Mouse (Mus musculus) frontal cortex, adult 2 months (tissue): ENCODE measurements at regions not wholly inside any gene's neighbourhood (a gene's known extent, or its start where the extent isn't known, plus 50 kb on each side); places are given as distances from the start of the nearest gene placed in this dataset.
A peak's percentile ranks its signal among the peaks of the same experiment; 100 is the strongest.

ENCODE experiments used
- DNase-seq, 2 experiments: peaks; one replicate each; pipeline ENCODE4 v3.0.0; 2022; ENCODE audit warnings: low spot score in 1 of 2; ENCODE audit errors: extremely low spot score in 1 of 2

GRCm38 (mm10) chr1:163650577-163651180, 74.4 kb downstream of the Mettl11b start:
- no peak for DNase-seq

DNA sequence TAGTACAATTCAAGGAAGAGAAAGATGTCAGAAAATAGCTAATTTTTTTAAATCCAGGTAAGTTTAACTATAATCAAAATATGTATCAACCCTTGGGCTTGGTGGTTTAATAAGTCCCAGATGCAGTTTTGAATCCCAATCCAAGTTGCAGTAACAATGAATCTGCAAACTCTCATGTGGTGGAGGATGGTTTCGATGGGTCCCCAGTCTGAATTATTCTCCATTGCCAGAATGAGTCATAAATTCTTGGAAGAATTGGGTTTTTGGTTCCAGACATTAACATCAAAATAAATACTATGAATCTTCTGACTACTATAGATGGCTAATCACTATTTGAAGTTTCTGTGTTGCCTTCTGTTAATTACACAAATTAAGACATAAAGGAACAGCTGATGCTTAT, 82.9 kb downstream of the Mettl11b start:
- no peak for DNase-seq

DNA sequence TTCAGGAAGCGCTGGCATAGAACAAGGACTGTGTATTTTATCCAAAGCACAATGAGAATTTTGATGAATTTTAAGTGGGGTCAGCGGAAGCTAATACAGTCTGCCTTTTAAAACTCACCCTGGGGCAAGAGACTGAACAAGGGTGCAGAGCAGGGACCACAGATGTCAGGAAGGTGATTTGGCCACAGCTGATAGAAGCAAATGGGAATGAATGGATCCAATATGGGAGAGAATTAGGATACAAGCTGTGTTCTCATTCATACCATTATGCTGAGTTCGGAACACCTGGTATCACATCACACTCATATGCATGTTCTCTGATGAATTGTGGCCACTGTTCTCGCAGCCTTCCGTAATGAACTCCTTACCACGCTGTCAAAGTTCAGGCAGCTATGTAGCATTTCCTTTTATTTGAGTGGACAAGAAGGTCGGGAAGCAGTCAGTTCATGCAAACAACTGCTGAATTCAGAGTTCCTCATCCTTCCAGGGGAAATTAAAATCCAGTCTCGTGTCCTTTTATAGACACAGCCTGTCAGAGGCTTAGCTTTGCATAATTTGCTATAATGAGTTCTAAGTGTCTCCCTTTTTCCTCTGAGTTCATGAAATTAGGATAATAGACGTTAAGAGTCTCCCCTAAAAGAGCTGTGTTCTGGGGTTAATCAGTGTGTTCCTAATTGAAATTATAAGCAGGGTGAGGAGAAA, 84.4 kb downstream of the Mettl11b start:
- DNase-seq, result no peak

DNA sequence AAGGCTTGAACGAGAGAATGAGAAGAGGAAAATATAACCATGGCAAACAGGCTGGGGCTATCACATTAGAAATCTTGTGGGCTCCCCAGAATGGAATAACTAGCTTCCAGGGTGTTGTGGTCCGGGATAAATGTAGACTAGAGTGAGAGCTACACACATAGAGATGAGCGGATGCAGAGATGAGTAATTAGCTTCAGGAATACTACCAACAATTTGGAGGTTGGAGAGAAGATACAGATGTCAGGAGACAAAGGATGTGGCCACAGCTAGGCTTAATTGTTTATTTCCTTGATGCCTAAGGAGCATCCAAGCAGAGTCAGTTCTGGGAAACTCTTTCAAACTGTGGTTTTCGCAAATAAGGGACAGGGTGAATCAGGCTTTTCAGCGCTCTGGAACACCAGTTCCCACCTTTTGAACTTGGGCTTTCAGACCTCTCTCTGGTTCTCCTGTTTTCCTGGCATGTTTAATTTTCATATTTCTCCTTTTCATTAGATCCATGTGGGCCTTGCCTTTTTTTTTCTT, 94.7 kb downstream of the Mettl11b start:
- no peak for DNase-seq

DNA sequence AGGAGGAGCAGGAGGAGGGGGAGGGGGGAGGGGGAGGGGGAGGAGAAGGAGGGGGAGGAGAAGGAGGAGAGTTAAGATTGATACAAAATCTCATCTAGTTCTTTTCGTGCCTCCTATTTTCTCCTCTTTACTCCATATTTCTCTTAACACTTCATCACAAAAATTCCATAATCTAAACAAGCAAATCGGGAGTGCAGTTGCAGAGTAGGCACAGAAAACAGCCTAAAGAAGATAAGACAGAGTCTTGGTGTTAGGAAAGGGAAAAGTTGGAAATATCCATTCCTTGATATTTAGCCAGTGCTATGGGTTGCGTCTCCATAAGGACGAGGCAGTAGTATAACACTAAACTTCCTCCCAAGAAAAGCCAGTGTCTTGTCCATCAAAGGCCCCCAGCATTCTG, 100.1 kb downstream of the Mettl11b start:
- DNase-seq, result no peak

DNA sequence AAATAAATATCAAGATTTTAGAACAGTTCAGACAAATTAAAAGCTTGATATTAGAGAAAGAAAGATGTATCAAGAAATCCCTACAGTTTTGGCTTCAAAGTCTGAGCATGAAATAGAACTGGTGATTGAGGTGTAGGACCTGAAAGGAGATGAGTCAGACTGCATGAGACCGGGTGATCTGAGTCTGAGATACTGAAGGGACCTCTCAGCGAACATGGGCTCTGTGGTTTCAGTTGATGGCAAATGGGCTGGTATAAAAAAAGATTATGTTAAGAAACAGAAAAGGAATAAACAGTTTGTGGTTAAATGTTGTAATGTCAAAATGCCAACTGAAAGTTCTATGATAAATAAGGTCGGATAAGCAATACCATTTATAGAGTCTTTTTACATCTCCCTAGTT, 103.7 kb downstream of the Mettl11b start:
- no peak for DNase-seq

GRCm38 (mm10) chr1:163619831-163620230, 105.2 kb downstream of the Mettl11b start:
- no peak for DNase-seq

DNA sequence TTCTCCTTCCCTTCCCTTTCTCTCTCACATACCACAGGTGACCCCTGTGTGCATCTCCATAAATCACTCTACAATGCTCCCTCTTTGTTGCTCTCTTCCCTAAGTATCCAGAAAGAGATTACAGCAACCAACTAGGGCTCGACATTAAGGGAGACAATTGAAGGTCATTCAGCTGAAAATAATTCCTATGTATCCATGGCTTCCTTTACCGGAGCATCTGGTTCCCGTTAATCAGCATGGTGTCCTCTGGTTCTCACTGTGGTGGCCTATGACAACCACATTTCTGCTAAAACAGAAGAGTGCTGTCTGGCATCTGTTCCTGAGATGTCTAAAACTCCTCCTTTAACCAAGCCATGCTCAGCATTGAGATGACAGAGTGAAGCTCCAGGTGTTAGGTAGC, 106.9 kb downstream of the Mettl11b start:
- no peak for DNase-seq

DNA sequence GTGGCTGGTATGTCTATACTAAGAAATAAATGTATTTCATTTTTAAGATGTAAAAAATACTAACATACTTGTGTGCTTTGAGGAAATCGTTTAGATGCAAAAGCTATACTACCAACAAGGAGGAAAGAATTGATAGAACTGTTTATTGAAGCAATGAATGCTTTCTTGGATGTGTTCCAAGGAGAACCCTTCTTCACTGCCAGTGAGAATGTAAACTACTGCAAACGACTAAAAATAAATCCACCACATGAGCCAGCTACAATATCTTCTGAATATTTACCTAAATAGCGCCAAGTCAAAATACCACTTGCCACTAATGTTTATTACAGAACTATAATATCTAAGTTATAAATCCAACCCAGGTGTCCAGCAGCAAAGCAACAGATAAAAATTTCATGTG, 108.4 kb downstream of the Mettl11b start:
- DNase-seq, result no peak

DNA sequence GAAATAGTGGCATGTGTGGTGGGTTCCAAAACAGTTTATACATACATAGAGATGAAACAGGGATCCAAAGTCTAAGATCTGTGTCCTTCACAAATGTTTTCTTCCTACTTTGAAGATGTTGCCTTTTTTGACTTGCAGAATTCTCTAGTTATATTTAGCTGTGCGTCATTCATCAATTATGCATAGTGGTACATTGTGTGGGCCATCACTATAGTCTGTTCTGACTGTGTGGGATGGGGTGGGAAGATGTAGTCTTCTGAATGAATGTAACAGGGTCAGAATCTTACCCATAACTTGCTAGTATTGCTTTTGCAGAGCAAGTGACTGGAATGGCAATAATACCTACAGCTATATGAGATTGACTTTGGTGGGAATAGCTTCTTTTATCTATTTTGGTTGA, 116.6 kb downstream of the Mettl11b start:
- DNase-seq, result peak in 1 of 2 experiments; percentile 39

DNA sequence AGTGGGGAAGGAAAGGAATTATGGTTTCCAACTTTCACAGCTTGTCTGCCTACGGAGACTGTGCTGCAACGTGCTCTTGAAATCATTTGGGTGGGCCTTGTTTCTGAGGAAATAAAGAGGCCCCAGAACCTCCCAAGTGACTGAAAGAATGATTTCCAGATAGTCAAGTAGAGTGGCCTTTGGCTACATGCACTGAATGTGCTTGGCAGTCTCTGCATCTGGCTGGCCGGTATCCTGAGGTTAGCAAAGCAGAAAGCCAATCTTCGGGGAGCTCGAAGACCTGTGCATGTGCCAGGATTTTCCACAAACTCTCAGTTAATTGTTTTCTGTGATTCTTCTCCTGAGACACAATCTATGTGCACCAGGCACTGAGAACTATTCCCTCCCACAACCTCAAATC, 117.3 kb downstream of the Mettl11b start:
- DNase-seq, result no peak

DNA sequence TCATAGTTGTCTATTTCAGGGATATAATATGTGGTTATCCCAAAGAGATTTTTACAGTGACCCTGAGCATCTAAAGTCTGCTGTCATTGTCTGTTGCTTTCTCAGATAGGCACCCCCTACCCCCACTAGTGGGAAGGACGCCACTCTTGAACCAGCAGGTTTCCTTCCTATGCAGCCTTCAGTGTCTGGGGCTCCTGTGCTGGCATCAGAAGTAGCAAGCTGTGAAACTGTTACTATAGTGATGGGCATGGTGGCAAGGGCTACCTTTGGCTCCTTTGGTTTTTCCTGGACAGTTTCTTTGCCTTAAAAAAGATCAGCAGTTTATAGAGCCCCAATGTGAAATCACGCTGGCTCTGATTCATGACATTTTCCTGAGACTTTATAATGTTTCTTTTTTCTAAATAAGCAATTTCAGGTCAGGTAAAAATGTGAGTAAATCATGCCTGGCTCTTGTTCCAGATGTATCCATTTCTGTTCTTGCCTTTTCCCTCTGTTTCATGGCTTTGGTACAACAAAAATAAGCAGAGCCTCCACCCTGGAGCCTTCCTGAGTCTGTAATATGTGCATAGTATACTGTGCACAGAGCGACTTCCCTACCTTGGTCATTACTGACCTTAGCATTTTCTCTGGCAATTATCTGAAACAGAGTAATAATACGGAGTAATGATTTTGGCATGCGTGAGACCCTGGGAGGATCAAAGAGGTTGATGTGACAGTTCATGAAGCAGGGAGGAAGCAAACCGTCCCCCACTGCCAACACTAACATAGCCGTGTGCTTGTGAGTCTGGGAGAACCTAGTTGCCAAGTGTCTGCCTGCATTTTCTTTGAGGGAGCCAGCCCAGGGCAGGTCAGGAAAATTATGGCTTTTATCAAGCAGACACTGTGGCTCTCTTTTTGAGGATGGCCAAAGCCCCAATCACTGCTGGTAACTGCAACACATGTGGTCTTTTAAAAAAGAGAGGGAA, 124.8 kb downstream of the Mettl11b start:
- no peak for DNase-seq

DNA sequence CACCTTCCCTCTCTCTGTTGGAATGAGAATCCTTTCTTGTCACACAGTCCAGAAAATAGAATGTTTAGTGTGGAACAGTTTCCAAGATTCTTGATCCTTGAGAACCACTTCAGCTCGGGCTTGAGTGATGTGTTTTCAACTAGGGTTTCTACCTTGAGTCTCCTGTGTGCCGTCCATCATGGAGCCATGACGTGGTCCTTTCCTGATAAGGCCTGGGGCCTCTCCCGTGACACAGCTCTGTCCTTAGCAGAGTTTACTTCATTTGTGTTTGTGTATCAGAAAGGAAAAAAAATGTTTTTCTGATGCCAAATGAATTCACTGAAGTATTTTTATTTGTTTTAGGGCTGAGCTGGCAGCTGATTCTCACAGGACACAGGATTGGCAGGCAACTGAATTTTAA, 148.6 kb downstream of the Mettl11b start:
- DNase-seq, result no peak

DNA sequence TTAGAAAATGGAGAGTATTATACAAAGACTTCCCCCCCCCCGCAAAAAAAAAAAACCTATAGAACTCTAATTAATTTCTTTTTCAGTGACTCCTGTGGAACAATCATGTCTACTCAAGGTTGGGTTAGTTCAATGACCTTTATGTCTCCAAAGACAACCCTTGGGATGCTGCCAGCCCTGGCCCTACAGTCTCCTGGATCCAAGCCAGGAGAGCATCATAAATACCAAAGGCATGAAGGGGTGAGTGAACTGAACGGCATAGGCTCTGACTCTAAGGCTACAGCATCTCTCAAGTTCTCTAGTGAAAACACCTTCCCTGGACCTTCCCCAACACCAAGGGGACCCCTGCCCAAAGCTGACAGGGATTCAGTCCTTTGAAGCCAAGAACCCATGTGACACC, 149.4 kb downstream of the Mettl11b start:
- DNase-seq, result no peak

DNA sequence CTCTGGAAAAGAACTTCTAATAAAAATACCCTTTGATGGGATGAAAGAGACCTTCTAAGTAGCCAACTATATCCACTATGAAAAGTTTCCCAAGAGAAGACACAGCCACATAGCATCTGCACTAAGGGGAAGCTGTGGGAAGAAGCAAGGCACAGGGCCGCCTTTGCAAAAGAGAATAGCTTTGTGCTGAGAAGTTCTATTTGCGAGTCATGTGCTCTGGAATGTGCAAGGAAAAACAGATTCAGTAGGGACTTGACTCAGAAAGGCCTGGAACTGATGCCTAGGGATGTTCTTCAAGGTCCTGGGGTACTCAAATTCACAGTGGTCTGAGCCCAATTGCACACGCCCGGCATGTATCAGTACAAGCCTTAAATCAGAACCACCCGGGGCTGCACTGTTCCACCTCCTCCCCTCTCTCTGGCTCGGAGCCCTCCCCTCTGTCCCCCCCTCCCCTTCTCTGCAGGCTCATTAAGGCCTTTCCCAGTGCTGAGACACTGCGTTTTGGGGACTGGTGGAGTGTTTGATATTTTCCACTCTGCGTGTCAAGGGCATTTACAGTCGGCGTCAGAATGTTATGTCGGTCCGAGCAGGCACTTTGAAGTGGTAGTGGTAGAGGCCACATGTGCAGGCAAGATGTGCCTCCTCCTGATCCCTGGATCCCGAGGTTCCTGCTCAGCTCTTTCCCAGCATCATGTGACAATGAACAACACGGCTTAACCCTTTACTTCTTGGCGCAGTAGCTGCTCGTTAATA, 150.4 kb downstream of the Mettl11b start:
- DNase-seq, result no peak

- DNase-seq, result no peak
Observed at GRCm38 (mm10) chr1:163573533-163573932, 151.5 kb downstream of the Mettl11b start.

- no peak for DNase-seq
Observed at GRCm38 (mm10) chr1:163563791-163564190, 160.3 kb upstream of the Gorab start.

GRCm38 (mm10) chr1:163563064-163563463, 159.6 kb upstream of the Gorab start:
- no peak for DNase-seq

GRCm38 (mm10) chr1:163562166-163562733, 158.8 kb upstream of the Gorab start:
- DNase-seq, result no peak

DNA sequence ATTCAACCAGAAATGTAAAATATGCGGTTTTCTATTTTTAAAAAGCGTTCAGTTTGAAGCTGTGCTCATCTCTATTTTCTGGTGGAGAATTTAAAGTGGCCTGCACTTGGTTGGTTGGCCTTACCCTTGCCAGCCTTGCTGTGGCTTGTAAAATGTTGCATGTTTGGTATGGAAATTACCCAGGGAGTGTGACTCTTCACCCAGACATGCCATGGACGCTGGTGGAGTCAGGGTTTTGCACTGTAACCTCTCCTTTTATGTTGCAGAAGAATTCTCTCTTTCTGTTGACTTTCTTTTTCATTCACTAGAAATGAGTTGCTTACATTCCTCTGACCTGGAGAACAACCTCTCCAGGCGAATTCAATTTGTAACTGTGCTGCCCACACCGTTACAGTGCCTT, 157.5 kb upstream of the Gorab start:
- DNase-seq, result no peak
